Mouse (Mus musculus) lung, postnatal 10 days (tissue): ENCODE results near the gene Lrmda.

Experiments
- DNase-seq: peaks from one replicate; pipeline ENCODE4 v3.0.0; 2021

Lrmda gene

GRCm38 (mm10) chr14:22259376-22260032 lies 240.0 kb downstream of the Lrmda start:
- peak; percentile 22 for DNase-seq

GRCm38 (mm10) chr14:22260033-22260419 lies 240.5 kb downstream of the Lrmda start:
- peak; percentile 25 for DNase-seq

- DNase-seq: no peak
These were observed 245.9 kb downstream of the Lrmda start for GRCm38 (mm10) chr14:22265229-22265905.

- peak; percentile 63 for DNase-seq
These were observed 250.3 kb downstream of the Lrmda start for GRCm38 (mm10) chr14:22269812-22270211.

- DNase-seq: no peak
These were observed 258.5 kb downstream of the Lrmda start for GRCm38 (mm10) chr14:22278053-22278452.

- DNase-seq: no peak
These were observed 260.1 kb downstream of the Lrmda start for GRCm38 (mm10) chr14:22279591-22279990.

GRCm38 (mm10) chr14:22281630-22282029 lies 262.1 kb downstream of the Lrmda start:
- DNase-seq: no peak

- DNase-seq: no peak
These were observed 263.3 kb downstream of the Lrmda start for GRCm38 (mm10) chr14:22282847-22283246.

GRCm38 (mm10) chr14:22283722-22284121 lies 264.2 kb downstream of the Lrmda start:
- peak; percentile 25 for DNase-seq

- DNase-seq: no peak
These were observed 265.5 kb downstream of the Lrmda start for GRCm38 (mm10) chr14:22284823-22285517.

- DNase-seq: no peak
These were observed 266.3 kb downstream of the Lrmda start for GRCm38 (mm10) chr14:22285826-22286225.

- peak; percentile 58 for DNase-seq
These were observed 268.7 kb downstream of the Lrmda start for GRCm38 (mm10) chr14:22288179-22288578.

- peak; percentile 14 for DNase-seq
These were observed 269.9 kb downstream of the Lrmda start for GRCm38 (mm10) chr14:22289380-22289922.

- DNase-seq: peak; percentile 31
These were observed 274.9 kb downstream of the Lrmda start for GRCm38 (mm10) chr14:22294371-22294770.

- no peak for DNase-seq
These were observed 277.2 kb downstream of the Lrmda start for GRCm38 (mm10) chr14:22296655-22297239.

GRCm38 (mm10) chr14:22306759-22307158 lies 287.2 kb downstream of the Lrmda start:
- no peak for DNase-seq

- DNase-seq: no peak
These were observed 288.5 kb downstream of the Lrmda start for GRCm38 (mm10) chr14:22308059-22308458.

GRCm38 (mm10) chr14:22323058-22323457 lies 303.5 kb downstream of the Lrmda start:
- DNase-seq: peak; percentile 21

GRCm38 (mm10) chr14:22323530-22324292 lies 304.2 kb downstream of the Lrmda start:
- peak; percentile 60 for DNase-seq

- DNase-seq: peak; percentile 66
These were observed 306.9 kb downstream of the Lrmda start for GRCm38 (mm10) chr14:22326218-22326964.

- no peak for DNase-seq
These were observed 309.7 kb downstream of the Lrmda start for GRCm38 (mm10) chr14:22329191-22329590.
